Mouse (Mus musculus): ENCODE data around the gene Map7d2.
"Not testable (repeated sequence)": the region's sequence is repeated elsewhere in the genome, so short reads cannot be mapped to it uniquely, and the experiment has no call there.

- TF ChIP-seq GATA1 (IDR thresholded peaks at IDR 0.05; ENCODE audit: low read depth, low read length), result peak; percentile 54
- TF ChIP-seq ZC3H11A (IDR thresholded peaks at IDR 0.05; ENCODE audit: low read depth, low read length); JUND (IDR thresholded peaks at IDR 0.05; ENCODE audit: low read depth, low read length); CHD2 (IDR thresholded peaks at IDR 0.05; ENCODE audit: low read length); SIN3A (IDR thresholded peaks at IDR 0.05; ENCODE audit: low read length); KAT2A (conservative IDR thresholded peaks at IDR 0.05; ENCODE audit: low read depth, low read length); CTCF (IDR thresholded peaks at IDR 0.05 in 2 of 3, conservative IDR thresholded peaks at IDR 0.05 in 1 of 3; ENCODE audit: control insufficient read depth in 1 of 3, insufficient read depth in 1 of 3, low read depth in 2 of 3, low read length in 3 of 3, poor library complexity in 1 of 3, severe bottlenecking in 1 of 3); ZNF384 (IDR thresholded peaks at IDR 0.05; ENCODE audit: low read depth, low read length); ELF1 (IDR thresholded peaks at IDR 0.05; ENCODE audit: low read depth, low read length); UBTF (IDR thresholded peaks at IDR 0.05; ENCODE audit: borderline replicate concordance, insufficient read depth, low read depth, low read length); MAFK (IDR thresholded peaks at IDR 0.05; ENCODE audit: borderline replicate concordance, low read depth, low read length); E2F4 (IDR thresholded peaks at IDR 0.05; ENCODE audit: borderline replicate concordance, low read depth, low read length); RAD21 (IDR thresholded peaks at IDR 0.05; ENCODE audit: low read depth, low read length): not testable (repeated sequence)
- TF ChIP-seq EP300 (IDR thresholded peaks at IDR 0.05; ENCODE audit: low read depth in 1 of 2, low read length in 2 of 2), result peak; percentile 47 to 52
Observed at GRCm38 (mm10) chrX:159430507-159430906, 16.1 kb downstream of the Map7d2 start.

All from MEL (cell line).